Mouse (Mus musculus): ENCODE data around the gene Sun2. TPM values are rescaled to one million over a fixed set of nuclear protein-coding genes. Genes with fewer than 3 reads are reported as not detected.
A peak's percentile ranks its signal among the peaks of the same experiment; 100 is the strongest.

The Sun2 gene
- polyA plus RNA-seq, 1 experiment, result 32.0 TPM

- H3K4me1 ChIP-seq (ENCODE audit: control insufficient read depth, insufficient read depth, low read length), result peaks cover 6% of the 10 kb centered on the region; the same call in 1 of the 2 replicates
- peak overlapping the region; percentile 72 for H3K4me3 ChIP-seq (ENCODE audit: insufficient read depth, low read length)
- TF ChIP-seq POLR2A (IDR thresholded peaks at IDR 0.05; ENCODE audit: extremely low read depth, insufficient read depth, low read length) (no peak), CTCF (IDR thresholded peaks at IDR 0.05; ENCODE audit: extremely low read depth, insufficient read depth, low read length) (no peak)
- H3K27ac ChIP-seq (ENCODE audit: insufficient read depth, low read length), result no peak overlapping the region
These were observed 57.1 kb downstream of the Sun2 start for GRCm38 (mm10) chr15:79685141-79685641.

- peaks cover 6% of the 10 kb centered on the region; the same call in 1 of the 2 replicates for H3K4me1 ChIP-seq (ENCODE audit: control insufficient read depth, insufficient read depth, low read length)
- no peak for TF ChIP-seq POLR2A (IDR thresholded peaks at IDR 0.05; ENCODE audit: extremely low read depth, insufficient read depth, low read length)
- no peak for TF ChIP-seq CTCF (IDR thresholded peaks at IDR 0.05; ENCODE audit: extremely low read depth, insufficient read depth, low read length)
These were observed 57.7 kb downstream of the Sun2 start for GRCm38 (mm10) chr15:79684616-79685015.

GRCm38 (mm10) chr15:79683707-79684465 is 58.5 kb downstream of the Sun2 start:
- peaks cover 6% of the 10 kb centered on the region; the same call in 1 of the 2 replicates for H3K4me1 ChIP-seq (ENCODE audit: control insufficient read depth, insufficient read depth, low read length)
- H3K4me3 ChIP-seq (ENCODE audit: insufficient read depth, low read length), result peak overlapping the region; percentile 72

More at GRCm38 (mm10) chr15:79684616-79685015, 57.7 kb downstream of the Sun2 start:
- H3K27ac ChIP-seq (ENCODE audit: insufficient read depth, low read length), result no peak overlapping the region
- H3K4me3 ChIP-seq (ENCODE audit: insufficient read depth, low read length), result peak overlapping the region; percentile 72

GRCm38 (mm10) chr15:79683146-79683545 is 59.2 kb downstream of the Sun2 start:
- TF ChIP-seq POLR2A (IDR thresholded peaks at IDR 0.05; ENCODE audit: extremely low read depth, insufficient read depth, low read length) (no peak), CTCF (IDR thresholded peaks at IDR 0.05; ENCODE audit: extremely low read depth, insufficient read depth, low read length) (no peak)
- no peak overlapping the region; the same call in 1 of the 2 replicates for H3K4me3 ChIP-seq (ENCODE audit: insufficient read depth, low read length)
- H3K27ac ChIP-seq (ENCODE audit: insufficient read depth, low read length), result no peak overlapping the region
- H3K4me1 ChIP-seq (ENCODE audit: control insufficient read depth, insufficient read depth, low read length), result peaks cover 6% of the 10 kb centered on the region; the same call in 1 of the 2 replicates

More at GRCm38 (mm10) chr15:79683707-79684465, 58.5 kb downstream of the Sun2 start:
- TF ChIP-seq POLR2A (IDR thresholded peaks at IDR 0.05; ENCODE audit: extremely low read depth, insufficient read depth, low read length) (no peak), CTCF (IDR thresholded peaks at IDR 0.05; ENCODE audit: extremely low read depth, insufficient read depth, low read length) (no peak)
- no peak overlapping the region for H3K27ac ChIP-seq (ENCODE audit: insufficient read depth, low read length)

GRCm38 (mm10) chr15:79681973-79682372 is 60.4 kb downstream of the Sun2 start:
- Histone ChIP-seq H3K27ac (ENCODE audit: insufficient read depth, low read length) (no peak overlapping the region), H3K4me1 (ENCODE audit: control insufficient read depth, insufficient read depth, low read length) (peaks cover 6% of the 10 kb centered on the region; the same call in 1 of the 2 replicates), H3K4me3 (ENCODE audit: insufficient read depth, low read length) (no peak overlapping the region)
- TF ChIP-seq CTCF (IDR thresholded peaks at IDR 0.05; ENCODE audit: extremely low read depth, insufficient read depth, low read length), result no peak
- no peak for TF ChIP-seq POLR2A (IDR thresholded peaks at IDR 0.05; ENCODE audit: extremely low read depth, insufficient read depth, low read length)

- no peaks in the 10 kb centered on the region for H3K4me1 ChIP-seq (ENCODE audit: control insufficient read depth, insufficient read depth, low read length)
- TF ChIP-seq CTCF (IDR thresholded peaks at IDR 0.05; ENCODE audit: extremely low read depth, insufficient read depth, low read length) (no peak), POLR2A (IDR thresholded peaks at IDR 0.05; ENCODE audit: extremely low read depth, insufficient read depth, low read length) (no peak)
- H3K27ac ChIP-seq (ENCODE audit: insufficient read depth, low read length), result no peak overlapping the region
- no peak overlapping the region for H3K4me3 ChIP-seq (ENCODE audit: insufficient read depth, low read length)
These were observed 64.4 kb downstream of the Sun2 start for GRCm38 (mm10) chr15:79677936-79678335.

Other genes starting within 250 kb of the Sun2 start
- gene Kcnj4, start 237.3 kb downstream of the Sun2 start, polyA plus RNA-seq (2012; rRNA removed), result 115 and 120 TPM in 2 replicates
- 1.3 and 1.4 TPM in 2 replicates for gene Kdelr3, start 226.1 kb downstream of the Sun2 start, polyA plus RNA-seq (2012; rRNA removed)
- 416 and 445 TPM in 2 replicates for gene Ddx17, start 195.8 kb downstream of the Sun2 start, polyA plus RNA-seq (2012; rRNA removed)
- gene Dmc1, start 137.4 kb downstream of the Sun2 start, polyA plus RNA-seq (2012; rRNA removed), result 2.6 and 2.8 TPM in 2 replicates
- gene Fam227a, start 83.6 kb downstream of the Sun2 start, polyA plus RNA-seq (2012; rRNA removed), result 12.6 and 14.5 TPM in 2 replicates
- 35.6 and 37.0 TPM in 2 replicates for gene Cby1, start 83.3 kb downstream of the Sun2 start, polyA plus RNA-seq (2012; rRNA removed)
- 88.3 and 94.3 TPM in 2 replicates for gene Tomm22, start 71.7 kb downstream of the Sun2 start, polyA plus RNA-seq (2012; rRNA removed)
- gene Josd1, start 54.6 kb downstream of the Sun2 start, polyA plus RNA-seq (2012; rRNA removed), result 64.0 and 64.3 TPM in 2 replicates
- 36.4 and 36.9 TPM in 2 replicates for gene Gtpbp1, start 51.7 kb downstream of the Sun2 start, polyA plus RNA-seq (2012; rRNA removed)
- gene Dnal4, start 35.3 kb upstream of the Sun2 start, polyA plus RNA-seq (2012; rRNA removed), result 71.5 and 72.4 TPM in 2 replicates
- gene Nptxr, start 62.2 kb upstream of the Sun2 start, polyA plus RNA-seq (2012; rRNA removed), result 293 and 298 TPM in 2 replicates
- 2.4 and 3.0 TPM in 2 replicates for gene Npcd, start 91.7 kb upstream of the Sun2 start, polyA plus RNA-seq (2012; rRNA removed)
- gene Cbx6, start 92.2 kb upstream of the Sun2 start, polyA plus RNA-seq (2012; rRNA removed), result 295 and 320 TPM in 2 replicates
- 6.7 and 7.5 TPM in 2 replicates for gene Apobec3, start 149.1 kb upstream of the Sun2 start, polyA plus RNA-seq (2012; rRNA removed)
- gene Cbx7, start 228.6 kb upstream of the Sun2 start, polyA plus RNA-seq (2012; rRNA removed), result 58.4 and 62.6 TPM in 2 replicates

Measured in cortical plate, adult 2 months (tissue).